Mouse (Mus musculus) hindbrain, embryonic 11.5 days (tissue): ENCODE results near the gene Rpl10a. TPM values are rescaled to one million over a fixed set of nuclear protein-coding genes. Genes with fewer than 3 reads are reported as not detected.
"Not testable (repeated sequence)": the region's sequence is repeated elsewhere in the genome, so short reads cannot be mapped to it uniquely, and the experiment has no call there.

Source experiments
- ATAC-seq: fragments of 200-750 bp; cut with Nextera tagmentation; 2 replicates; pipeline ENCODE4 v1.8.0; 2017; ENCODE audit warnings: mild to moderate bottlenecking, moderate TSS enrichment, moderate library complexity; ENCODE audit not compliant: low FRiP score
- DNase-seq: peaks from one replicate; pipeline ENCODE4 v3.0.0-alpha.2; 2015; ENCODE audit warnings: low spot score
- H3K27ac ChIP-seq: fragments of 300-500 bp; sonication (generic); 2 replicates; pipeline ENCODE4 v1.5.1; 2014; ENCODE audit warnings: mild to moderate bottlenecking, low read depth, low read length
- H3K27me3 ChIP-seq: fragments of 300-500 bp; sonication (generic); 2 replicates; pipeline ENCODE4 v1.6.1; 2014; ENCODE audit warnings: mild to moderate bottlenecking, low read length, moderate library complexity, mixed read lengths; ENCODE audit not compliant: control insufficient read depth, insufficient read depth
- H3K36me3 ChIP-seq: fragments of 300-500 bp; sonication (generic); 2 replicates; pipeline ENCODE4 v1.6.1; 2014; ENCODE audit warnings: mild to moderate bottlenecking, low read length, moderate library complexity, mixed read lengths; ENCODE audit not compliant: control insufficient read depth, insufficient read depth
- H3K4me1 ChIP-seq: fragments of 300-500 bp; sonication (generic); replicated peaks from 2 replicates; pipeline ENCODE4 v1.6.1; 2014; ENCODE audit warnings: low read length, mixed read lengths; ENCODE audit not compliant: control insufficient read depth, insufficient read depth
- H3K4me2 ChIP-seq: fragments of 300-500 bp; sonication (generic); replicated peaks from 2 replicates; pipeline ENCODE4 v1.6.1; 2014; ENCODE audit warnings: mild to moderate bottlenecking, low read depth, low read length
- H3K4me3 ChIP-seq: fragments of 300-500 bp; sonication (generic); 2 replicates; pipeline ENCODE4 v1.5.1; 2014; ENCODE audit warnings: low read depth, low read length
- H3K9ac ChIP-seq: fragments of 300-500 bp; sonication (generic); 2 replicates; pipeline ENCODE4 v1.6.1; 2014; ENCODE audit warnings: low read depth, low read length
- H3K9me3 ChIP-seq: fragments of 300-500 bp; sonication (generic); 2 replicates; pipeline ENCODE4 v1.6.1; 2016; ENCODE audit warnings: low read length; ENCODE audit not compliant: control insufficient read depth
- WGBS: fragments of 180-500 bp; shearing (Covaris S2); extraction: QIAGEN DNeasy Blood & Tissue Kit; methylation state at CpG from one replicate; pipeline ENCODE4 v1.1.7; 2014; 5-methylcytosine and 5-hydroxymethylcytosine counted together
- polyA plus RNA-seq: library from polyadenylated mRNA; unstranded; fragments of >200 nt; fragmentation: Nextera tagmentation; extraction: Ambion mirVana; gene quantifications from 2 replicates; pipeline ENCODE4 v1.2.1, GENCODE M21; 2014

The Rpl10a gene
- polyA plus RNA-seq, 1 experiment from 2014 or later, result 475 TPM

DNA sequence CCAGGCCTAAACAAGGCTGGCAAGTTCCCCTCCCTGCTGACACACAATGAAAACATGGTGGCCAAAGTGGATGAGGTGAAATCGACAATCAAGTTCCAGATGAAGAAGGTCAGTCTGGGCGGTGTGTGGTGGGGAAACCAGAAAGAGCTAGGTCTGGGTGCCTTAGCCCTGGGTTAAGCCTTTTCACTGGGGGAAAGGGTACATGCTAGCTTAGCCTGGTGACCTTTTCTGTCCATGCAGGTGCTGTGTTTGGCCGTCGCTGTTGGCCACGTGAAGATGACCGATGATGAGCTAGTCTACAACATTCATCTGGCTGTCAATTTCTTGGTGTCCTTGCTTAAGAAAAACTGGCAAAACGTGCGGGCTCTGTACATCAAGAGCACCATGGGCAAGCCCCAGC lies 2.3 kb downstream of the Rpl10a start:
- WGBS, result 65% methylated on average over 6 of the region's 8 CpGs
- not testable (repeated sequence) for H3K4me2 ChIP-seq

DNA sequence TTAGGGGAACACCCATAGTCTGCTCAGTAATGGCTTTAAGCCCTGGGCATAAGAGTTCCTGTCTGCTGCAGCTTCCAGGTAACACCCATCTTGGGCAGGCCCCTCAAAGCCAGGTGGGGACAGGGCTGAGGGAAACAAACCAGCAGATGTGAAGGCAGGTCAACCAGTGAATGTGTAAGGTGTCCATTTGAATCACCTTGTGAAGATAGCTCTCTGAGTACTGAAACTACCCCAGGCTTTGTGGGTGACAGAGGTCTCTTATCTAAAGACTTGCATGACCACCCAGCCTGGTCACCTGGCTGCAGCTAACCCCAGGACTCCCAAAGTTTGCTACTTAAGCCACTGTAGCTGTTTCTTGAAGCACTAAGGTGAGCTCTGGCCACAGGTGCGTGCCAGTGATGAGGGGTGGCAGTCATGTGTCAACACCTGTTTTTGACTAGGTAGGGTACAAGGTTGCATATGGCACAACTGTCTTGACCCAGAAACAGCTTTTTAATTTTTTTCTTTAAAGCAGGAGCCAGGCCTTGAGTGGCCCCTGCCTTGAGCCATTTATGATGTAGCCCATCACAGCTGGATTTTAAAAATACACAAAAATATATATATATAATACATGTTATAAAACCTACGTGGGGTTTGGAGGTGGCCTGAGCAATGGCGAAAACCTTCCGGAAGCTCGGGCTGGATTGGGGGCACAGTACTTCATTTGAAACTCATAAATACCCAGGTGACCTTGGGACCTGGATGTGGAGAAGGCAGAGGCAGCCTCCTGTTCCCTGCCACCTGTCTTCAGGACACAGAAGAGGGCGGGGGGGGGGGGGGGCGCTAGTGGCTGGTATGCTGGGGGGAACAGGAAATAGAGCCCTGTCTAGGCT lies 3.2 kb downstream of the Rpl10a start:
- Histone ChIP-seq H3K9me3 (no peaks in the 10 kb centered on the region), H3K9ac (no peak overlapping the region), H3K36me3 (0 out of 2 replicates have a peak, but pooled peaks cover 3% of the 10 kb centered on the region), H3K27ac (no peak overlapping the region), H3K4me2 (no peak overlapping the region), H3K27me3 (no peaks in the 10 kb centered on the region), H3K4me3 (no peak overlapping the region), H3K4me1 (peaks cover 5% of the 10 kb centered on the region; the same call in 1 of the 2 replicates)
- DNase-seq, result no peak
- ATAC-seq, result no peak
- WGBS, result 39% methylated on average over 6 of the region's 7 CpGs

More for the DNA sequence above, 2.3 kb downstream of the Rpl10a start:
- not testable (repeated sequence) for H3K36me3 ChIP-seq, H3K27me3 ChIP-seq, ATAC-seq, H3K9me3 ChIP-seq, H3K4me1 ChIP-seq, H3K27ac ChIP-seq, H3K9ac ChIP-seq, H3K4me3 ChIP-seq, DNase-seq

DNA sequence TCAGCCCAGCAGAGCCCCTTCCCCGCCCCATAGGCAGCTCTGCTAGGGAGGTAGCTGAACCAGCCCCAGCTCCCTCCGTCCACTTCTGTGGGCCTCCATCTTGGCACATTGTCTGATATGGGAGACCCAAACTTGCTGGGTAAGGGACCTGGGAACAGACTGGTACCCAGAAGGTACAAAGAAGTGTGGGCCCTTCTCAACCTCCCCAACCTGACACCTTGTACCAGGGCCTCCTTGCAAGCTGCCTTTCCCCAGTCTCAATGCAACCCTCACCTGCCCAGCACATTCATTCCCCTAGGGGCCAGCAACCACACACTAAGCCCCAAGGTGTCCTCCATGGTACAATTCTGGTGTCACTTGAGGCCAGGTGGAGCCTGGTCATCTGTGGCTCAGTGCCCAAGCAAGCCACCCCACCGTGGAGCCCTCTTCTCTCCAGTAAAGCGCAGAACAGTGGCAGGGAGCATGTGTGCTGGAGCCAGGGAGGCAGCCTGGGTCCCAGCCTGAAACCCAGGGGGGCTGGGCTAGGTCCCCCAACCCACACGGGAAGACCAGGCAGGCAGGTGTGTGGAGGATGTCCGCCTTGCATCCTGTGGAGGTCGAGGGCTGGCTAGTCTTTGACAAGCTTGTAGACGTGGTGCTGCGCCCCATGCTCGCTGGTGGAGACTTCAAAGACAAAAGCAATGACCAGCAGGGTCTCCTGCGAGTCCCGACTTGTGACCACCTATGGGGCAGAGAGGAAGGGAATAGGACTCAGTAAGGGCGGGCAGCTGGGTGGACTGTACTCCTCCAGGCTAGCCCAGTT lies 4.0 kb downstream of the Rpl10a start:
- Histone ChIP-seq H3K9me3 (no peaks in the 10 kb centered on the region), H3K9ac (no peak overlapping the region), H3K27me3 (no peaks in the 10 kb centered on the region), H3K4me3 (no peak overlapping the region), H3K4me2 (no peak overlapping the region), H3K27ac (peak overlapping the region; percentile 30; the same call in 1 of the 2 replicates), H3K36me3 (0 out of 2 replicates have a peak, but pooled peaks cover 3% of the 10 kb centered on the region), H3K4me1 (peaks cover 5% of the 10 kb centered on the region; the same call in 1 of the 2 replicates)
- WGBS, result 48% methylated on average over 13 of the region's 13 CpGs
- ATAC-seq (no peak), DNase-seq (no peak)

DNA sequence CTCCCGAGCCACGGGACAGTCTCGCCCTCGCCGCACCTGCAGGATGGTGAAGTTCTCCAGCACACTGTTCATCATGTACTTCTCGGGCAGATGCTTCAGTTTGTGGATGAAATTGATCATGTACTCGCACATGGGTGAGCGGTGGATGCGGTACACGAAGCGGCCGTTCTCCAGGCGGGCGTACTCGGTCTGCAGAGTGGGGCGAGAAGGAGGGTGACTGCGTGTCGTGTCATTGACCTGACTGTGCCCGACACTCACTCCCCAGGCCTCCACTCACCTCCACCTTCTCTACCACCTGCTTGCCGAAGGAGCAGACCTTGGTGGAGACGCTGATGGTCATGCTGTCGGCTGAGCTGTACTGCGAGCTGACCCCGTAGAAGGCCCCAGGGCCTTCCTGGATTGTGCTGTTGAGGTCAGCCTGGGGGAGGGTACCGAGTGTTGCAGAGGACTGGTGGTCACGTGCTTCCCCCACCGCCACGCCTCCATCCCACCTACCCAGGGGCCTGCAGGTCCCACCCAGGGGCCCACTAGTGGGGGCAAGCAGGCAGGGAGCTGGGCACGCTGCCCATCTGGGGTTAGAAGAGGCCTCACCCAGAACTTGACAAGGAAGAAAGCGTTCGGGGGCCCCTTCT lies 4.8 kb downstream of the Rpl10a start:
- no peak overlapping the region for H3K4me3 ChIP-seq
- ATAC-seq (no peak), DNase-seq (no peak)
- H3K36me3 ChIP-seq, result 0 out of 2 replicates have a peak, but pooled peaks cover 3% of the 10 kb centered on the region
- no peak overlapping the region for H3K27ac ChIP-seq
- peaks cover 3% of the 10 kb centered on the region; the same call in 1 of the 2 replicates for H3K4me1 ChIP-seq
- no peaks in the 10 kb centered on the region for H3K27me3 ChIP-seq
- no peak overlapping the region for H3K9ac ChIP-seq
- H3K9me3 ChIP-seq, result no peaks in the 10 kb centered on the region
- 63% methylated on average over 31 of the region's 31 CpGs for WGBS
- H3K4me2 ChIP-seq, result no peak overlapping the region

DNA sequence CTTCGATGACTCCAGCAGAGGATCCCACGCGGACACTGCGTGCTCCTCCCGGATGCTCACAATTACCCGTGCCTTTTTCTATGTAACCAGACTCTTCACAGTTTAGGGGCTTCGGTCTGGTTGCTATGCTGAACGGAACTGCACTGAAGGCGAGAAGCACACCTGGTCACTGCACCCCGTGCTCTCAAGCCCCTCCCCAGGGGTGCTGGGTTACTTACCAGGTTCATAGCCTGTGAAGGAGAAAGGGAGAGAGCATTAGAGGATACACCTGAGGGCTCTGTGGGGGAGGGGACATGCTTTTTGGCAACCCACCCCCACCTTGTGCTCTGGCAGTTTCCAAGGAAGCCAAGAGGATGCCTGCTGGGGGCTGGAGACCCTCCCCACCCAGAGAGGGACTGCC lies 7.0 kb downstream of the Rpl10a start:
- Histone ChIP-seq H3K36me3 (0 out of 2 replicates have a peak, but pooled peaks cover 3% of the 10 kb centered on the region), H3K4me2 (no peak overlapping the region), H3K9me3 (no peaks in the 10 kb centered on the region), H3K27ac (no peak overlapping the region), H3K27me3 (no peaks in the 10 kb centered on the region), H3K9ac (no peak overlapping the region), H3K4me1 (peaks cover 3% of the 10 kb centered on the region; the same call in 1 of the 2 replicates), H3K4me3 (no peak overlapping the region)
- ATAC-seq, result no peak
- DNase-seq, result no peak
- 78% methylated on average over 10 of the region's 10 CpGs for WGBS

DNA sequence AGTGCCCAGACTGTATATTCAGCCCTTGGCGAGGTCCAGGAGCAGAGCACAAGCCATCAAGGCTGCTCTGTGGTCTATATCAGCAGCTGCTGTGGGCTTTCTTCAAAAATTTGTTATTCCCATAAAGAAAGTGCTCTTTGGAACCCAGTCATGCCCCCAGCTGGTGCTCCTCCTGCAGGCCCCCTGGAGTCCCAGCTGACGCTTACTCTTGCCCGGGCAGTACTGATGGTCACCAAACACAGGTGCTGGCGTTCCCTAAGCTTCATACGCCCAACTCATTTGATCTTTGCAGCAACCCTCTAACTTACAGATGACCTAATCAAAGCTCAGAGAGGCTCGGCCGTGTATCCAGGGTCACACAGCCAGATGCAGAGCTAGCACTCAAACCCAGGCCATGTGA lies 9.3 kb downstream of the Rpl10a start:
- H3K36me3 ChIP-seq, result no peaks in the 10 kb centered on the region
- ATAC-seq (no peak), DNase-seq (no peak)
- no peak overlapping the region for H3K27ac ChIP-seq
- no peak overlapping the region for H3K9ac ChIP-seq
- H3K9me3 ChIP-seq, result no peaks in the 10 kb centered on the region
- no peak overlapping the region for H3K4me3 ChIP-seq
- H3K27me3 ChIP-seq, result no peaks in the 10 kb centered on the region
- H3K4me2 ChIP-seq, result no peak overlapping the region
- H3K4me1 ChIP-seq, result peaks cover 3% of the 10 kb centered on the region
- 90% methylated on average over 7 of the region's 7 CpGs for WGBS

DNA sequence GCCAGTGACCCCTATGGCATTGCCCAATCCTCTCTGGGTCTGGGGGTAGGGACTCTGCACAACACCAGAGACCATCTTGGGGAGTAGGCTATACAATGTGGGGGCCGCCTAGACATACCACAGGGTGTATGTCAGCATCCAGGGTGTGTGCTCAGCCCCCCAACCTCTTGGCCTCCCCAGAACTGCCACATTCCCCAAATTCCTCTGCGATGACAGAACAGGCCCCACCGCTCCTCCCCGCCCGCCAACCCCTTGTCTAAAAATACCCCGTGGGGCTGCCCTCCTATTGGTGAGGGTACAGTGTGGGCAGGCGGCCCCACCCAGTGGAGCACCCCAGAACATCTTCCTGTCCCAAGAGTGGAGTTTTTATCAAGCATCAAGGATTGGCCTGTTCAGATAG lies 12.3 kb downstream of the Rpl10a start:
- Histone ChIP-seq H3K9me3 (no peaks in the 10 kb centered on the region), H3K4me2 (no peak overlapping the region), H3K4me3 (no peak overlapping the region), H3K27me3 (no peaks in the 10 kb centered on the region), H3K9ac (peak overlapping the region; percentile 42), H3K4me1 (peaks cover 2% of the 10 kb centered on the region), H3K36me3 (no peaks in the 10 kb centered on the region), H3K27ac (no peak overlapping the region)
- ATAC-seq (no peak), DNase-seq (no peak)
- 69% methylated on average over 7 of the region's 7 CpGs for WGBS

DNA sequence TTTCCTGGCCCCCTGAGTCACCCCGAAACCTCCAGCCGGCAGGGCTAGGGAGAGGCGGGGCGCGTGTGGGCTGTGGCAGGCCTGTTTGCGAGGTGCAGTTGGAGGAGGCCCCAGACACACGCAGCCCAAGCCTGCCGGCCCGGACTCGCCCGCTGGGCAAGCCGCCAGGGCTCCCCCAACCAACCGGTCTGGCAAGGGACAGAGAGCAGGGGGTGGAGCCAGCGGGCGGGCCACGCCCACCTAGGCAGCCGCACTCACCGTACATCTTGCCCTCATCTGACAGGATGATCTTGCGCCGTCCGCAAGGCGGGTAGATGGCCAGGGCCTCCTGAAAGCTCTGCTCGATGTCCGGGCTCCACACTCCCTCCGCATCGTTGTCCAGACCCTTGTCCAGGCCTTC lies 12.8 kb downstream of the Rpl10a start:
- Histone ChIP-seq H3K27me3 (no peaks in the 10 kb centered on the region), H3K4me3 (peak overlapping the region; percentile 8; the same call in 1 of the 2 replicates), H3K4me2 (peak overlapping the region; percentile 43), H3K9ac (peak overlapping the region; percentile 42), H3K9me3 (no peaks in the 10 kb centered on the region), H3K36me3 (no peaks in the 10 kb centered on the region), H3K27ac (0 out of 2 replicates have a peak overlapping the region, but pooled peaks have one; percentile 42), H3K4me1 (peaks cover 5% of the 10 kb centered on the region)
- DNase-seq (peak; percentile 77), ATAC-seq (peak; percentile 62)
- WGBS, result 9% methylated on average over 22 of the region's 26 CpGs
